Mouse (Mus musculus) myocyte (in vitro differentiated cells): ENCODE data around the gene Ylpm1. TPM values are rescaled to one million over a fixed set of nuclear protein-coding genes. Genes with fewer than 3 reads are reported as not detected.

Experiments used
- H3K27me3 ChIP-seq: one replicate; pipeline ENCODE4 v1.6.1; 2011; ENCODE audit not compliant: control insufficient read depth, insufficient read depth, insufficient read length
- H3K36me3 ChIP-seq: one replicate; pipeline ENCODE4 v1.6.1; 2011; ENCODE audit not compliant: control insufficient read depth, insufficient read depth
- H3K4me2 ChIP-seq: one replicate; pipeline ENCODE4 v1.6.1; 2011; ENCODE audit warnings: low read depth, control low read depth
- H3K4me3 ChIP-seq: one replicate; pipeline ENCODE4 v1.5.1; 2011; ENCODE audit warnings: mild to moderate bottlenecking, control low read depth, moderate library complexity
- H3K79me2 ChIP-seq: one replicate; pipeline ENCODE4 v1.6.1; 2011; ENCODE audit not compliant: control insufficient read depth, insufficient read depth
- H3ac ChIP-seq: one replicate; pipeline ENCODE4 v1.6.1; 2011; ENCODE audit not compliant: control insufficient read depth, insufficient read length
- CEBPB ChIP-seq: IDR thresholded peaks from 2 replicates; pipeline ENCODE4 v1.6.1; 2011; ENCODE audit warnings: mild to moderate bottlenecking, moderate library complexity; ENCODE audit not compliant: poor library complexity, insufficient read depth, severe bottlenecking
- E2F4 ChIP-seq: IDR thresholded peaks from one replicate; pipeline ENCODE4 v1.6.1; 2011; ENCODE audit warnings: mild to moderate bottlenecking, control low read depth, moderate library complexity; ENCODE audit not compliant: insufficient read depth
- MAX ChIP-seq: IDR thresholded peaks from one replicate; pipeline ENCODE4 v1.6.1; 2011; ENCODE audit warnings: low read depth, mild to moderate bottlenecking, control low read depth
- MYOD1 ChIP-seq, 3 experiments: IDR thresholded peaks; one replicate each; pipeline ENCODE4 v1.6.1; 2011; ENCODE audit warnings: control low read depth in 2 of 3, low read depth in 2 of 3, mild to moderate bottlenecking in 2 of 3, moderate library complexity in 1 of 3; ENCODE audit not compliant: insufficient read length in 2 of 3, control insufficient read depth in 1 of 3
- MYOG ChIP-seq, 3 experiments: IDR thresholded peaks; one replicate each; pipeline ENCODE4 v1.6.1; 2011; ENCODE audit warnings: control low read depth in 2 of 3, low read depth in 2 of 3, mild to moderate bottlenecking in 2 of 3; ENCODE audit not compliant: insufficient read length in 2 of 3, control insufficient read depth in 1 of 3, insufficient read depth in 1 of 3
- POLR2A ChIP-seq: IDR thresholded peaks from one replicate; pipeline ENCODE4 v1.6.1; 2011; ENCODE audit warnings: low read depth, mild to moderate bottlenecking, control low read depth, moderate library complexity; ENCODE audit not compliant: insufficient read length
- POLR2AphosphoS2 ChIP-seq: IDR thresholded peaks from one replicate; pipeline ENCODE4 v1.6.1; 2011; ENCODE audit warnings: low read depth, control low read depth; ENCODE audit not compliant: insufficient read length
- REST ChIP-seq: IDR thresholded peaks from one replicate; pipeline ENCODE4 v1.6.1; 2011; ENCODE audit warnings: mild to moderate bottlenecking, control low read depth, moderate library complexity; ENCODE audit not compliant: insufficient read depth, insufficient read length
- SRF ChIP-seq: IDR thresholded peaks from one replicate; pipeline ENCODE4 v1.6.1; 2011; ENCODE audit warnings: low read depth; ENCODE audit not compliant: control insufficient read depth, insufficient read length
- TCF12 ChIP-seq: IDR thresholded peaks from one replicate; pipeline ENCODE4 v1.6.1; 2011; ENCODE audit warnings: mild to moderate bottlenecking, control low read depth; ENCODE audit not compliant: poor library complexity, insufficient read depth, severe bottlenecking
- TCF3 ChIP-seq: IDR thresholded peaks from one replicate; pipeline ENCODE4 v1.6.1; 2011; ENCODE audit warnings: low read depth, control low read depth; ENCODE audit not compliant: insufficient read length
- USF1 ChIP-seq: IDR thresholded peaks from one replicate; pipeline ENCODE4 v1.6.1; 2011; ENCODE audit warnings: low read depth, mild to moderate bottlenecking, control low read depth, moderate library complexity
- polyA plus RNA-seq: library from polyadenylated mRNA; unstranded; fragments of >200 nt; fragmentation: generic; extraction: Trizol; gene quantifications from one replicate; pipeline ENCODE4 v1.2.1, GENCODE M21; 2012; ENCODE audit warnings: missing spikeins

Ylpm1 gene
- polyA plus RNA-seq = 21.0 TPM

GRCm38 (mm10) chr12:84996083-84996496 lies at the start of gene Ylpm1:
TSS of gene Ylpm1 (plus strand) at chr12:84996321.
- H3ac ChIP-seq = peak within 1 kb of the TSS; percentile 56
- no peaks in the 10 kb centered on the region for H3K27me3 ChIP-seq
- peak in 1 of 3 experiments; percentile 46 for TF ChIP-seq MYOG (IDR thresholded peaks at IDR 0.05; ENCODE audit: control insufficient read depth in 1 of 3, insufficient read depth in 1 of 3, insufficient read length in 2 of 3, low read depth in 2 of 3)
- peak; percentile 95 for TF ChIP-seq POLR2AphosphoS2
- TF ChIP-seq SRF = no peak
- peak; percentile 95 for TF ChIP-seq POLR2A
- peak in 1 of 3 experiments; percentile 26 for TF ChIP-seq MYOD1 (IDR thresholded peaks at IDR 0.05; ENCODE audit: control insufficient read depth in 1 of 3, insufficient read length in 2 of 3, low read depth in 2 of 3)
- H3K36me3 ChIP-seq = no peaks in the 10 kb centered on the region
- H3K4me2 ChIP-seq = peak within 1 kb of the TSS; percentile 91
- H3K79me2 ChIP-seq = peaks cover 46% of the 10 kb centered on the region
- peak within 1 kb of the TSS; percentile 76 for H3K4me3 ChIP-seq

GRCm38 (mm10) chr12:84947894-84948583 lies 48.1 kb upstream of the Ylpm1 start:
- no peaks in the 10 kb centered on the region for H3K27me3 ChIP-seq
- H3ac ChIP-seq = no peak overlapping the region
- H3K79me2 ChIP-seq = no peaks in the 10 kb centered on the region
- TF ChIP-seq E2F4 (no peak), MYOD1 (IDR thresholded peaks at IDR 0.05; ENCODE audit: control insufficient read depth in 1 of 3, insufficient read length in 2 of 3, low read depth in 2 of 3) (no peak), SRF (no peak), TCF12 (no peak), REST (no peak), POLR2AphosphoS2 (no peak), POLR2A (no peak), MAX (no peak), MYOG (IDR thresholded peaks at IDR 0.05; ENCODE audit: control insufficient read depth in 1 of 3, insufficient read depth in 1 of 3, insufficient read length in 2 of 3, low read depth in 2 of 3) (no peak), TCF3 (no peak), CEBPB (no peak), USF1 (no peak)
- H3K4me3 ChIP-seq = no peak overlapping the region
- H3K36me3 ChIP-seq = peaks cover 56% of the 10 kb centered on the region
- H3K4me2 ChIP-seq = no peak overlapping the region

- H3K79me2 ChIP-seq = no peaks in the 10 kb centered on the region
- H3ac ChIP-seq = no peak overlapping the region
- H3K36me3 ChIP-seq = peaks cover 51% of the 10 kb centered on the region
- H3K4me3 ChIP-seq = no peak overlapping the region
- no peak for TF ChIP-seq POLR2A
- TF ChIP-seq MYOG (IDR thresholded peaks at IDR 0.05; ENCODE audit: control insufficient read depth in 1 of 3, insufficient read depth in 1 of 3, insufficient read length in 2 of 3, low read depth in 2 of 3) = no peak
- TF ChIP-seq USF1 = no peak
- no peak for TF ChIP-seq SRF
- TF ChIP-seq MYOD1 (IDR thresholded peaks at IDR 0.05; ENCODE audit: control insufficient read depth in 1 of 3, insufficient read length in 2 of 3, low read depth in 2 of 3) = no peak
- TF ChIP-seq MAX = no peak
- no peak for TF ChIP-seq CEBPB
- TF ChIP-seq TCF12 = no peak
- no peak for TF ChIP-seq TCF3
- TF ChIP-seq E2F4 = no peak
- no peak for TF ChIP-seq REST
- TF ChIP-seq POLR2AphosphoS2 = no peak
- H3K4me2 ChIP-seq = no peak overlapping the region
- H3K27me3 ChIP-seq = no peaks in the 10 kb centered on the region
Observed at GRCm38 (mm10) chr12:84948584-84949285, 47.4 kb upstream of the Ylpm1 start.

- TF ChIP-seq TCF12 (no peak), CEBPB (no peak), SRF (no peak), TCF3 (no peak), MYOD1 (IDR thresholded peaks at IDR 0.05; ENCODE audit: control insufficient read depth in 1 of 3, insufficient read length in 2 of 3, low read depth in 2 of 3) (no peak), USF1 (no peak), E2F4 (no peak), POLR2A (no peak), POLR2AphosphoS2 (no peak), MAX (no peak), REST (no peak), MYOG (IDR thresholded peaks at IDR 0.05; ENCODE audit: control insufficient read depth in 1 of 3, insufficient read depth in 1 of 3, insufficient read length in 2 of 3, low read depth in 2 of 3) (no peak)
- no peaks in the 10 kb centered on the region for H3K79me2 ChIP-seq
- H3K4me2 ChIP-seq = no peak overlapping the region
- no peak overlapping the region for H3ac ChIP-seq
- peaks cover 46% of the 10 kb centered on the region for H3K36me3 ChIP-seq
- no peak overlapping the region for H3K4me3 ChIP-seq
- H3K27me3 ChIP-seq = no peaks in the 10 kb centered on the region
Observed at GRCm38 (mm10) chr12:84950763-84951162, 45.4 kb upstream of the Ylpm1 start.
